Comparison of ENCODE assay signal across 25 mouse cellular contexts in genomic region chr12:113746277-113746676, GRCm38 (mm10).
"Had no signal": no experiment of that assay in that cellular context is flagged by ENCODE, and none has a peak within 500 bp of the region (broad histone marks: within the 10 kb centered on the region; RNA-seq: fewer than 3 reads in every experiment).

No protein-coding gene starts in this region.

- H3K27me3 ChIP-seq: heart, embryonic 12.5 days; hindbrain, embryonic 12.5 days; limb, embryonic 13.5 days; limb, embryonic 15.5 days; liver, embryonic 13.5 days; liver, embryonic 15.5 days had no signal

- H3K9me3 ChIP-seq: heart, embryonic 10.5 days; liver, embryonic 13.5 days; liver, embryonic 15.5 days had no signal

- H3K36me3 ChIP-seq: heart, embryonic 10.5 days; heart, embryonic 12.5 days; hindbrain, embryonic 10.5 days; hindbrain, embryonic 12.5 days; limb, embryonic 13.5 days; limb, embryonic 15.5 days; liver, embryonic 13.5 days; liver, embryonic 15.5 days had no signal

- H3K4me1 ChIP-seq: heart, embryonic 10.5 days; heart, embryonic 12.5 days; hindbrain, embryonic 10.5 days; hindbrain, embryonic 12.5 days; limb, embryonic 13.5 days; limb, embryonic 15.5 days; liver, embryonic 13.5 days; liver, embryonic 15.5 days had no signal

- H3K9ac ChIP-seq: heart, embryonic 12.5 days; hindbrain, embryonic 12.5 days; hindbrain, embryonic 14.5 days; limb, embryonic 13.5 days; limb, embryonic 15.5 days; liver, embryonic 13.5 days; liver, embryonic 15.5 days had no signal

- H3K4me3 ChIP-seq: gastrocnemius, adult 2 months; heart, embryonic 10.5 days; heart, embryonic 12.5 days; hindbrain, embryonic 10.5 days; hindbrain, embryonic 12.5 days; limb, embryonic 13.5 days; limb, embryonic 15.5 days; liver, embryonic 13.5 days; liver, embryonic 15.5 days had no signal

- H3K27ac ChIP-seq: gastrocnemius, adult 2 months; heart, embryonic 10.5 days; hindbrain, embryonic 10.5 days; hindbrain, embryonic 12.5 days; hindbrain, embryonic 14.5 days; limb, embryonic 13.5 days; limb, embryonic 15.5 days; liver, embryonic 13.5 days; liver, embryonic 15.5 days had no signal

- ATAC-seq: hindbrain, embryonic 16.5 days; inflammation-experienced regulatory T-cells, adult 6 months had no signal

- H3K4me2 ChIP-seq: heart, embryonic 12.5 days; hindbrain, embryonic 12.5 days; hindbrain, embryonic 14.5 days; limb, embryonic 13.5 days; limb, embryonic 15.5 days; liver, embryonic 11.5 days; liver, embryonic 13.5 days; liver, embryonic 15.5 days had no signal

- DNase-seq: gastrocnemius, adult 2 months; gastrocnemius, postnatal 10 days; gastrocnemius, postnatal 25 days; heart, adult 18-20 months; heart, postnatal 10 days; heart, postnatal 4 days; kidney, adult 11 months; kidney, adult 2 months; kidney, postnatal 14 days; kidney, postnatal 36 days; layer of hippocampus, adult 9-11 months; layer of hippocampus, postnatal 36 days; left cerebral cortex, postnatal 4 days; liver, embryonic 13.5 days had no signal
